Mouse (Mus musculus) C2C12 (cell line): ENCODE measurements at regions not wholly inside any gene's neighbourhood (a gene's known extent, or its start where the extent isn't known, plus 50 kb on each side); places are given as distances from the start of the nearest gene placed in this dataset.
A peak's percentile ranks its signal among the peaks of the same experiment; 100 is the strongest.

Experiments used
- CEBPB ChIP-seq: IDR thresholded peaks from one replicate; pipeline ENCODE4 v1.6.1; 2011; ENCODE audit warnings: low read depth, mild to moderate bottlenecking, control low read depth, moderate library complexity
- CTCF ChIP-seq: IDR thresholded peaks from one replicate; pipeline ENCODE4 v1.5.1; 2011; ENCODE audit not compliant: control insufficient read depth, insufficient read depth, insufficient read length
- MAX ChIP-seq: IDR thresholded peaks from one replicate; pipeline ENCODE4 v1.6.1; 2011; ENCODE audit warnings: mild to moderate bottlenecking, control low read depth

GRCm38 (mm10) chr19:54693094-54693493 lies 433.9 kb downstream of the Gpam start:
- TF ChIP-seq CTCF (no peak), CEBPB (peak; percentile 34), MAX (no peak)
